Mouse (Mus musculus): ENCODE data around the gene Ecsit.

The Ecsit gene

DNA sequence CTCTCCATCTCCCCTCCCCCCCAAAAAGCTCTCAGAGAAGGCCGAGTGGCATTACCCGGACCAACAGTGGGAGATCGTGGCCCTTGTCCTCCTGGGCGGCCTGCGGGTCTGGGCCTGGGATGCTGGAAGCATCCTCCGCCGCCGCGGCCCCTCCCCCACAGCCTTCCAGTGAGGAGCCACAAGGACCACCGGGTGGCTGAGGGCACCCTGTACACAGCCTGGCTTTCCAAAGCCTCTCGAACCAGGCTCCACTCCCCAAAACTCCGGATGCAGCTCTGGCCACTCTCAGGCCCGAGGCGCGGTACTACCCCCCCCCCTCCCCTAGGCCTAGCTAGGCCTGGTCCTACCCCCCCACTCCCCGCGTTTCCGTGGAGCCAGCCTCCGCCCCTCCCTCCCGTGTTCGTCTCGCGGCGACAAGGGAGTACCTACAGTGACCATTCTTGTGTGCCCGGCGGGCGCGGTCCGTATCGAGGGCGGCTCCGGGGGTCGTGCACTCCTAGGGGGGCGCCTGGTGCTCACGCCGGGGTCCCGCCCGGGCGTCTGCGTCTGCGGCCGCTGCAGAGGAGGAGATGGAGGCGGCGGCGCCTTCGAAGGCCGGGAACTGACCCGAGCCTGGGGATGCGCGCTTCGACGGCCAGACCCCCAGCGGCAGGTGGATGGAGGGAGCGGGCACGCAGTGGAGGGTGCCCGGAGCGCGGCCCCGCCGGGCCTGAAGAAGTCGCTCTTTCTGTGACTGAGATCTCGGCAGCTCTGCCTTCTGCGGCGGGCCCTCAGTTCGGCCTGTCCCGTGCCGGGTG, 33.9 kb downstream of the Ecsit start:
- DNase-seq (ENCODE audit: low spot score in 2 of 2), result no peak

DNA sequence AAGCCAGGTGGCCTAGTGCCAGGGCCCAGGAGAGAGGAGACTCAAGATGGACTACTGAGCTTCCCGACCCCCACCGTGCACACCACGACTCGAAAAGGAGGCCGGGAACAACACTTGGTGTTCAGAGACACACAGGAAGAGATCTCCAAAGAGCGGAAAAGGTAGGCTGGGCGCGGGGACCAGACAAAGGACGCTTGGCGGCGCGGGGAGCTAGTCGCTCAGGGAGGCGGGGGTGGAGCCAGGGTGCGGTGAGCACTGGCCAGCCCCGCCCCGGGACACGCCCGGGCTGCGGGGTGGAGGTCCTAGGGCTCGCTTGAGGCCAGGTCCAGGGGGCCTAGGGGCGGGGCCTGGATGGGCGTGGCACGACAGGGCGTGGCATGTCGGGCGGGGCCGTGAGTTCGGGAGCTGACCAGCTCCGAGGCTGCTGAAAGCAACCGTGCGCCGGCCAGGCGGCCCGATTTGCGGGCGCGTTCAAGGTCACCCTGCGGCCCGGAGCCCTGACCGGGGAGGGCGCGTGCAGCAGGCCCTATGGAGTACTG, 34.8 kb downstream of the Ecsit start:
- peak in 1 of 2 experiments; percentile 13 for DNase-seq (ENCODE audit: low spot score in 2 of 2)

DNA sequence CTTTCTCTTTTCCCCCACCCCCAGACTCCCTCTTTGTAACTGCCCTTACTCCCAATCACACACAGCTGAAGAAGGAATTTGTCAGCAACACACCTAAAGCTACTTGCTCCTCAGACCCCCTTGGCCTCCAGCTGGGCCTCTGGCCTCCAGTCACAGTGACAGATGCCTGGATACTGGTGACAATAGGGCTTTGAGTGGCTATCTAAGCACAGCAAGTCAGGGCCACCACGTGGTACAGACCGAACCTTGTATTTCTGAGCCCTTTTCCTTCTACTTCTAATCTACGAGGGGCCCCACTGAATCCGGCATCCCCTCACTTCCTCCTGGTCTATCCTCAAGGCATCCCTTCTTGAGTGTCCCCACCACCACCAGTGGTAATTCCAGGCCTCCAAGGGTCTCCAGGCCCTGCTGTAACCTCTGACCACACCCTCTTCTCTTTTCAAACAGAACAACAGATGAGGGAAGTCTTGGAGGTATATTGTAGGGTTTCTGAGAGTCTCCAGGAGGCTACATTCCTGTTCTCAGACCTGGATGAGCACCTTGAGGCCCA, 35.4 kb downstream of the Ecsit start:
- DNase-seq (ENCODE audit: low spot score in 2 of 2), result no peak

DNA sequence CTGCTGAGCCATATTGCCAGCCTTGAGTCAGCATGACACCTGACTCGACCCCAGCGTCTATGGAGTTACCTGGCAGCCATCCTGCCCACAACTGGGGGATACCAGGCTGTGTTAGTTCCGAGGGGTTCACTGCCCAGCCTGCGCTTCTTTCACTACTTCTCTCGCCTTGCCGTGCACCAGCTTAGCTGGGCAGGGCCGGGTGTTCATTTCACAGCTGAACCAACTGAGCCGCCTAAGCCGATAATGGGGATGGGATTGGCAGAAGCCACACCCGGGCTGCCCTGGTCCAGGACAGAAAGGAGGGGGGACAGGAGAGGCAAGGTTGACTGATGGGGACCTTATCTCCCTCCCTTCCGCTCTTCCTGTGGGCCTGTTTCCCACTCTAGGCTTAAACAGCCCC, 35.9 kb downstream of the Ecsit start:
- no peak for DNase-seq (ENCODE audit: low spot score in 2 of 2)

DNA sequence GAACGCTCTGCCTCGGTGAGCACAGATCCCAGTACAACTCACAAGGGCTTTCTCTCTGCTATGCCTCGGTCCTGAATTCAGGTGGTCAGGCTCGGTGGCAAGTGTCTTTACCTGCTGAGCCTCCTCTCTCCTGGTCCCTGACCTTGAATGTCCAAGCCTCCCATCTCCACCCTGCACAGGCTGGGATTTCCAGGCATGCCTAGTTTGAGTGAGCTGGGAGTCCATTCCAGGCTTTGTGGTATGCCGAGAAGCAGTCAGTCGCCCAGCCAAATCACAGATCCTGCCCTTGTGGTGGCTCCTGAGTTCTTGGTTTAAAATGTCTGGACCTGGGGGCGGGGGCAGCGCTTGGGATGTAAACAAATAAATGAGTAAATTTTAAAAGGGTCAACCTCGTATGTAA, 37.9 kb downstream of the Ecsit start:
- no peak for DNase-seq (ENCODE audit: low spot score in 2 of 2)

DNA sequence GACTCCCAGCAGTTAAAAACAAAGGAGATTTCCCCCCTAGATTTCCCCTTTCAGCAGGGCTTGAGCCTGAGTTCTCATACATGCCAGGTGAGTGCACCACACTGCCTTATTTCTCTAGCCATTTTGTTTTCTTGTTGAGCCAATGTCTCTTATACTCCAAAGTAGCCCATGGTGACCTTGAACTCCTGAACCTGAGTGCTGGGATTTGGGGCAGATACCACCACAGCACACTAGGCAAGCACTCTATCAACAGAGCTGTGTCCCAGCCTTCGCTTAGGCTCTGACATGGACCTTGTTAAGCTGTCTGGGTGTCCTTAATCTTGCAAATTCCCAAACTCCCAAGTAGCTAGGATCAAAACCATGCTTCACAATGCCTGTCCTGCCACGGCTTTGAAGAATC, 43.4 kb downstream of the Ecsit start:
- no peak for DNase-seq (ENCODE audit: low spot score in 2 of 2)

DNA sequence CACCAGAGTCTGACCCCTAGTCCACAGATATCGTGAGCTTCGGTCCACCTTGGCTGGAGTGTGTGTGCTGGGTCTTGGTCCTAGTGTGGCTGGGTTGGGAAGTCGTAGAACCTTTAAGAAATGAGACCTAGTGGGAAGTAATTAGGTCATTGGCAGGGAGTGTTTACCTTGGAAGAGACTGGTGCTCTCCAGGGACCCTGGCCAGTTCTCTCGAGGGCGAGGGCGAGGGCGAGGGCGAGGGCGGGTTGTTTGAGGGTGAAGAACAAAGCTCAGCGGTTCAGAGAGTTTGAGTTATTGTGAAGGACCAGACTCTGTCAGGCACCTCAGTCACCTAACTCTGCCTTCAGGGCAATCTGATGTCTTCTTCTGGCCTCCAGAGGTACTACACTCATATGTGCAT, 47.4 kb downstream of the Ecsit start:
- no peak for DNase-seq (ENCODE audit: low spot score in 2 of 2)

DNA sequence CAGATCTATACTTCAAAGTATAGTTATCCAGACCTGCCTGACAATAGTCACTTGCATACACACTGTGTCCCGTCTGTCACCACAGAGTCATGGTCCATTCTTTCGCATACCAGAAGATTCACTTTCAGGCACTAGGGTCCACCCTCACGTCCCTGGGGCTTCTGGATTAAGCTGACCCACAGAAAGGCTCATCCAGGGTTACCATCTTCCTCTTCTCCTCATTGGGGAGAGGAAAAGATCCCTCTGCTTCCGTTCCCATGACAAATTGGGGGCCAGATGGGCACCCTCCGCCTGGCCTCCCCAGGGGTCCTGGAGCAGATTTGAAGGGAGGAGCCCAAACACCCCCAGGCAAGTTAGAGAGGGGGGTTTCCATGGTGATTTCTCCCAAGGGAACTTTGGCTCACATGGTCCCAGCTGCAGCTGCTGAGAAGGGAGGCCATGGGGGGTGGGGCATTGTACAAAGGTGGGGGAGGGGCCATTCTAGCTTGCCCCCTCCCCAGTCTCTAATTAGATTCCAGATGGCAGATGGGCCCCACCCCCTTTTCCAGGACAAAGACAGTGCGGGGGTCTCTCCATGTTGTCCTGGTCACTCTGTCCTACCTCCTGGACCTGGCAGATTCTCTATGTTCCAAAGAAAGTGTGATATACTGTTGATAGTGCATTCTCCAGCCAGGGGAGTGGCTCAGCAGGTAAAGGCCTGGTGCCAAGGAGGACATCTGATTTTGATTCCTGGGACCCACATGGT, 49.8 kb downstream of the Ecsit start:
- no peak for DNase-seq (ENCODE audit: low spot score in 2 of 2)

DNA sequence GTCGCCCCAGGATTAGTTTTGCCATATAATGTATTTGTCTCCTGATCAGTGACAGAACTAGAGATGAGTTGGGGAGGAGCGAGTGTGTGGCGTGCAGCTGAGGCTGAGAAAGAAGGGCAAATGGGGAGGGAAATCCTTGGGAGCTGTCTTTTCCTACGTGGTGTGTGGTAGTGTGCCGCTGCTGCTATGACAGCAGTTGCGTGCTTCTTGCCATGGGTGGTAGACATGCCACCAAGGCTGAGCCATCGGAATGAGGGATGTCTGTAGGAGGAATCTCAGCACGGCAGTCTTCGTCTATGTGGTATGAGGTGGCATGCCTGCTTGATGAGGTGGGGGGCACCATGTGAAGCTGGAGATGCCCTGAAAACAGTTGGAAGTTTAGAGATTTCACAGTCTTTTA, 54.9 kb downstream of the Ecsit start:
- no peak for DNase-seq (ENCODE audit: low spot score in 2 of 2)

DNA sequence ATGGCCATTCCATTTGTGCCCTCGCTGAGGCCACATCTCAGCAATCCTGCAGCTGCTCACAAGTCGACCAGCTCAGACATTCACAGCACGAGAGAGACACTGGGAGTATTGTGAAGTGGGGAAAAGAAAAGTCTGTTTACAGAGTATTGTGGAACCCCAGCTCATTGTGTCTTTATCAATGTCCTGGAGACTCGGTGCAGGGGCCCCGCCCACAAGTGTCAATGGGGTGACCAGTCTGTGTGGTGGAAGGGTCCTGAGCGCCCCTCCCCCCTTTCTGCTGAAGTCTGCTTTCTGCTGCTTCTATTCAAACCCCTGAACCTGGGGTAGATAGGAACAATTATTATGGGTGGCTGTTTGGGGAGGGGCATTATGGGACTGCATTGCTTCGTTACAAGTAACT, 56.8 kb downstream of the Ecsit start:
- DNase-seq (ENCODE audit: low spot score in 2 of 2), result no peak

DNA sequence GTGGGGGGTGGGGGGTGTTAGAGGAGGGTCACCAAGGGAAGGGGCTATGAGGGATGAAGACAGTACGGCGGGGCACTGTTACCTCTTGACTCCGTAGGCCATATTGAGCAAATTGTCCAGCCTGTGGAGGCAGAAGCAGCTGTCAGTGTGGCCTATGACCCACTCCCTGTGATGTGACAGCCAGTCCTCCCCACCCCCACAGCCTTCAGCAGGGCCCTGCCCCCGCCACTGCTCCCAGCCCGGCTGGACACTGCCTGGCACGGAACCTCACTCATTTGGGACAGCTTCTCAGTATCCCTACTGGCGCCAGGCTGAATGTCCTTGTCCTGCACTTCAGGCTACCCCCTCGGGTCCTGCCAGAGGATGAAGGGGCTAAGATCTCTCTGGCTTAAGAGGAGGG, 60.6 kb downstream of the Ecsit start:
- DNase-seq (ENCODE audit: low spot score in 2 of 2), result no peak

Data from heart, adult 9 months (tissue).